Mouse (Mus musculus) liver, adult 2 months (tissue): ENCODE measurements around the gene Slc2a13.

Experiments
- CTCF ChIP-seq: fragments of 200-500 bp; IDR thresholded peaks from 2 replicates; pipeline ENCODE4 v1.5.1; 2011; ENCODE audit warnings: low read depth, low read length, control low read depth
- POLR2A ChIP-seq: fragments of 200-500 bp; IDR thresholded peaks from 2 replicates; pipeline ENCODE4 v1.6.1; 2011; ENCODE audit warnings: low read length, control low read depth; ENCODE audit not compliant: insufficient read depth; ENCODE audit errors: extremely low read depth

DNA sequence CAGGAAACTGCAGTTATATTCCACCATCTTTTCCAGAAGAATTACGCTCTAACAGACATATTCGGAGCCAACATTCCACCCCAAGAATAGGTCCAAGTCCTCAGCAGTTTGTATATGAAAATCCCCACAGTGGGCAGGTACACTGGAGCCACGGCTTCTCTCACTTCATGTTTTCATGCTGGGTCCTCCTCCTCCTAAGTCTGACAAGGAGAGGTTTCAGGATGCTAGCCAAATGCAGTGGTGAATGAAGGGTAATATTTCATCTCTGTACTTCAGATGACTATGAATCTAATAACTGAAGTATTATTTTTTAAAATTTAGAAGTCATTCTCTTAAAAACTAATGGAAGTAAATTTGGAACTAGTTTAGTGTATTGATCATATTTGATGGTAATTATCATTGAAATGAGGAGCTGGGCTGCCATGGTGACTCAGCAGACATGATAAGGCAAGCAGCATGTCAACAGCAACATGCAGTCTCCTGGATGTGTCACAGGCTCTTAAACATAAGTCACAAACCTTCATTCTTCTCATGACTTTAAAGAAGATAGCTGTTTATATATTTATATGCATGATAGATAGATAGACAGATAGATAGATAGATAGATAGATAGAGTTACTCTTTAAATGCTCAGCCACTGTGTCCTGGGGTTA is 332.3 kb downstream of the Slc2a13 start:
- TF ChIP-seq CTCF (no peak), POLR2A (no peak)
